Mouse (Mus musculus): ENCODE data around the gene Art5.

Gene Art5

DNA sequence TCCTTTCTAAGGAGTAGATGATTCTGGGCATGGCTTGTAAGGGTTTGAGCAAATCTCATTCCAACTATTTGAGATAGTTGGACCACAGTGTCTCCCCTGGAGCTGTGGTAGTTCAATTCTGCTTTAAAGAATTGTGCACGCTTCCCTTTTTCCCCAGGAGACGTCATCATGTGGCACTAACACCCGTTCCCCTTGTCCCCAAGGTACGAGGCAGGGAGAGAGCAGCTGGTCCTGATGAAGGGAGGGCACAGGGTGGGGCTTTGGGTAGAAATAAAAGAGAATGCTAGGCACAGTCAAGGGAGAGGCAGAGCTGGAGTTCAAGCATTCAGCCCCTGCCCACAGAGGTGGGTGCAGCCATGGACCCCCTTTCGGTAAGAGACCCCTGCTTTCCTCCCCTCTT is 26.5 kb downstream of the Art5 start, which contains the start of gene Trpc2:
Gene Trpc2 (plus strand): TSS at position 301 of the 400 bp plus-strand sequence.
- DNase-seq (ENCODE audit: low read depth, low spot score) = no peak

DNA sequence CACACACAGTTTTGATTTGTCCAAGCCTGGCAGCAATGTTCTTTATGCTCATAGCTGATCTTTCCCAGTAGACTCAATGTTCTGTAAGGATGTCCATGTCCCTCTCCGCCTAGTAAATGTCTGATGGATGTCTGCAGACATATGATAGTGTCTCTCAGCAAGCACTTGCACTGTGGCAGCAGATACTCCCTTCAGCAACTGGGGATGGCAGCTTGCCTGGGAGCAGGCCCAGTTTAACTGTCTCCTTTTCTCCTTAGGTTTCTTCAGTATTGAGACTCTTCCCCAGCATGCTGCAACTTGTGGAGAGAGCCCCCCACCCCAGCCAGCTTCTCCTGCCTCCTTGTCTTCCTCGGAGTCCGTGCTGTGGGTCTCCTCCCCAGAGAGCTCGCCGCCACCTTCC is 27.5 kb downstream of the Art5 start:
- DNase-seq (ENCODE audit: low read depth, low spot score) = no peak

DNA sequence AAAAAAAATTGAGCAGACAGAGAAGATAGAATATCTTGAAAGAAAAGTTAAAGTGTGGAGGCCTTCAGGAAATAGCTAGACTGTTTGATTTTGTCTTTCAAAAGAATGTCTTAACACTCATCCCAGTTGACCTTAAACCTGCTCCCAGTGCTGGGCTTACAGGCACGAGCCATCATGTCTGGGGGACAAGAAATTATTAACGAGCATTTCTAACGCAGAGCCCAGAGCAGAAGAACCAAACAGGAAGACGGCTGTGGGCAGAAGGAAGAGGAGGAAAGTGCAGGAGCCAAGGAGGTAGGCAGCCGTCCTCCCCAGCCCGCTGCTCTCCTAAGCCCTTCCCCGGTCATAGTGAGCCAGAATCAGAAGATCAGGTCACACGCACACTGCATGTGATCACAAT is 29.0 kb downstream of the Art5 start:
- no peak for DNase-seq (ENCODE audit: low read depth, low spot score)

DNA sequence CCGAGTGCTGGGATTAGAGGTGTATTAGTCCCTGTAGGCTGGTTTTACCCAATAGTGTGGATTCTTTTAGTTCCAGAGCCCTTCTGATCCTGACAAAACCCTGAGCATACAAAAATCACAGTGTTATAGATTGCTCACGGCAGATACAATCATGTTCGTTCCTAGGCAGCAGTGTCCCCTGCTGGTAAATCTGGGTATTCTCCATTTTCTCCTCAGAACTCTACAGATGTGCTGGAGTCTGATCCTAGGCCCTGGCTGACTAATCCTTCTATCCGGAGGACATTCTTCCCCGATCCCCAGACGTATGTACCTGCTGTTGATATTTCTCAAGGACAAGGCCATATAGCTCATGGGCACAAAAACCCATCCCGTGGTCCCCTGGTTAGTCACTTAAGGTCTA is 30.8 kb downstream of the Art5 start:
- peak; percentile 73 for DNase-seq (ENCODE audit: low read depth, low spot score)

DNA sequence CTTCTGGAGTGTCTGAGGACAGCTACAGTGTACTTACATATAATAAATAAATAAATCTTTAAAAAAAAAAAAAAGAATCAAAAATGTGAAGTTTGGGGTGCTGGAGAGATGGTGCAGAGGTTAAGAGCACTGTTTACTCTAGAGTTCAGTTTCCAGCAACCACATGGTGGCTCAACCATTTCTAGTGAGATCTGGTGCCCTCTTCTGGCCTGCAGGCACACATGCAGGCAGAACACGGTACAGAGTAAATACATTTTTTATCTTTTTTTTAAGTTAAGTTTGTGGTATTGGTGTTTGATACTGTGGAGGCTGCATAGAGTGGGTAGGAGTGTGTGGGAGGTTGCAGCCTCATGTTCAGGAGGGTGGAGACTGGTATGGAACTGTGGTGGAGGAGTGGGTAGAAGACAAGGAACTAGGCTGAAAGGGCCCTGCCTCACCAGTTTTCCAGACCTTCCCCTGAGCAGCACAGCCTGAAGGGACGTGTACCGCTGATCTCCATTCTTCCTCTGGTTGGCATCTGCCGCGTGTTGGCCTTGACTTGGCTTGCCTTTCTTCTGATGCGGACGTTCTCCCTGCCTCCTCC is 32.5 kb downstream of the Art5 start:
- DNase-seq (ENCODE audit: low read depth, low spot score) = peak; percentile 77

DNA sequence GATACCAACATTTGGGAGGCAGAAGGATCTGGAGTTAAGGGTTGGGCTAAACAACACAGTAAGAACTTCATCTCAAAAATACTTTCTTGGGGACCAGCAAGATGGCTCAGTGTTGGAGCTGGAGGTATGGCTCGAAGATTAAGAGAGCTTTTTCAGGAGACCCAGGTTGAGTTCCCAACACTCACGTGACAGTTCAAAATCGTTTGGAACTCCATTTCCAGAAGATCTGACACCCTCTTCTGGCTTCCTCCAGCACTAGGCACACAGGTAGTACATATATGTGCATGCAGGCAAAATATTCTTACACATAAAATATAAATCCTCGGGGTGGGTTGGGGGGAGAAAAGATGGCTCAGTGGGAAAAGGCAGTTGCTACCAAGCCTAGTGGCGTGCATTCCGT is 42.9 kb downstream of the Art5 start:
- peak; percentile 30 for DNase-seq (ENCODE audit: low read depth, low spot score)

DNA sequence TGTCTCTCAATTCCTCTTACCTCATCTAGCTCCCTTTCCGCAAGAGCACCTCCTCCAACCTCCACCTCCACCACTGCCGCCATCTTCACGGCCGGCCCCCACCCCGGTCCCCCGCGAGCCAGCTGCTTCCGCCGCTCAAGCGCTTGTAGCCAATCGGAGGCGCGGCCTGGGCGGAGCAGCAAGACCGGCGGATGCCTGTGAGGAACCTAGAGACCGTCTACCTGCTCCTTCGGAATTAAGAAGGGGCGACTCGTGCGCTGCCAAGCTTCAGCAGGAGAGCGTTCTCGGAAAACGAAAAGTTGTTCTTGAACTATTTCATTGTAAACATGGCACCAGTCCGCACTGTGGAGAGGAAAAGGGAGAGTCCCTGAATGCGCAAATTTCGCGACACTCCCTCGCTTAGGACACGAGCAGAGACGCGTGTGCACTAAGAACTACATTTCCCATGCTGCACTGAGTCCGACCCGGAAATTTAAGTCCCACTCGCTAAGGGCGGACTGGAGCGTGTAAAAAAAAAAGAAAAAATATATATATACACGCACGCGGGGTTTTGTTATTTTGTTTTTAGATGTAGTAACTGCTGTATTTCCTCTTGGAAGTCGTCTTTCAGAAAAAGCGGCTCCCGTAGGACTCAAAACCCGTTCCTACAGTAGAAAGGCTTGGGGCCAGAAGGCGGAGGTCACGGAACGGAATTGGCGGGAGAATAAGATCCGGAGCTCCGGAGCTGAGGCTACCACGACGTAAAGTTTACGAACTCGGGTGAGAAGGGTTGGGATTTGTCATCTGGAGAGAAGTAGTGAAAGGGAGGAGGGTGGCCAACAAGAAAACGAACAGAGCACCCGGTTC is 44.0 kb downstream of the Art5 start, which contains the start of the genes Rnf121, Xndc1 and Xntrpc:
Gene Rnf121 (minus strand): TSS at position 424 of the 846 bp plus-strand sequence.
Gene Xndc1 (plus strand): TSS at position 466 of the 846 bp plus-strand sequence.
Gene Xntrpc (plus strand): TSS at position 668 of the 846 bp plus-strand sequence.
- DNase-seq (ENCODE audit: low read depth, low spot score) = peak; percentile 97

DNA sequence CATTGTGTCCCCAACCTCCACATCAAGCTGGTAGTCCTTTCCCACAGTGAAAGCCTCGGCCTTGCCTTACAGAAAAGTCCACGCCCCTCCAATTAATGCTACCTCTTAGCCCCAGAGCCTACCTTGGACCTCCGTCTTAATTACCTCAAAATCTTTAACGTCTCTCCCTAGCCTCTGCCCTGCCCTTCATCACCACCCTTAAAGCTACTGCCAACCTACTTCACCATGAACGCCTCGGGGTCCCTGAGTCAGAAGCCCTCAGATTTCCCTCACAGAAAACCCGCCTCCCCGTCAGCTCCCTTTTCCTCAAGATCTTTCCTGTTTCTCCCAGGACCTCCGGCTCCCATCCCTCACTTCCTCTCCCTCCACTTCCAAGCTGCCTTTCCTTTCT is 44.6 kb downstream of the Art5 start:
- DNase-seq (ENCODE audit: low read depth, low spot score) = no peak

DNA sequence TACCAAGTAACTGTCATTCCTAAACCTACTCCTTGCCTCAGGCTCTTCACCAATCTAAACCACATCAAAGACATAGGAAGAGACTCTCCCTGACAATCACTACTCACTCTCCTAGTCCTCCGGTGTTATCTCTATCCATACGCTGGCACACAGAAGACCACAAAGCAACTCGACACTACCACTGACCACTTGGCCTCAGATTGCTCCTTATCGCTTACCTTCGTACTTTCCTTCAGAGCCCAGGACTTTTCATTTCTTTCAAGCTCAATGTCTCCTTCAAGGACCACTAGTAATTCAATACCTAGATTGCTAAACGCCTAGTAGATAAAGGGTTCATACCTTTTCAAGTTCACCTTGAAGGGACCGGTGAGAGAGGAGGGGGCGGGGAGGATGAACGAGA is 45.4 kb downstream of the Art5 start:
- no peak for DNase-seq (ENCODE audit: low read depth, low spot score)

DNA sequence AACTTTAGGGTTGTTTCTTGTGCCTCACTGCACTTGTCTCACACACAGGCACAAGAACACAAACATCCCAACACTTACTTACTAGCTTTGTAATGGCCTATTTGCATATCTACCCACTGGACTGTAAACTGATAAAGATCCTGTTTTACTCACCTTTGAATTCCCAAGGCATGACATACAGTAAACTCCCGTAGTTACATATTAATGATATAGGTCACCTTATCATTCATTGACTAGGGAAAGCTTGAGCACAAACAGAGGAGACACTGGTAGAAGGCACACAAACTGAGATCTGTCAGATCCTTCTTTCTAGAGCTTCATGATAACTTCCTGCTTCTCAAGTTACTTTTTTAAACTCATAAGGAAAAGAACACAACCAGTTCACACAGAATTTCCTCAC is 47.1 kb downstream of the Art5 start:
- DNase-seq (ENCODE audit: low read depth, low spot score) = no peak

DNA sequence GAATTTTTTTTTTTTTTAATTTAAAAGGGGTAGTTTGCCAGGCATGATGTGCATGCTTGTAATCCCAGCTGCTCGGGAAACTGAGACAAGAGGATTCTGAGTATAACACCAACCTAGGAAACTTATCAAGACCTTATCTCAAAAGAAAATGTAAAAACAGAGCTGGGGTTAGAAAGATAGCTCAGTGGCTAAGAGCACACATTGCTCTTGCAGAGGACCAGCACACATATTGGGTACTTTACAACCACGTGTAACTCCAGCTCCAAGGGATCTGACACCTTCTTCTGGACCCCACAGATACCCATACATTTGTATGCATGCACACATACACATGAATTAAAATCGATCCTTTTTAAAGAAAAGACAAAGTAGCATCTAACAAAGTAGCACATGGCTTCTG is 47.9 kb downstream of the Art5 start:
- no peak for DNase-seq (ENCODE audit: low read depth, low spot score)

DNA sequence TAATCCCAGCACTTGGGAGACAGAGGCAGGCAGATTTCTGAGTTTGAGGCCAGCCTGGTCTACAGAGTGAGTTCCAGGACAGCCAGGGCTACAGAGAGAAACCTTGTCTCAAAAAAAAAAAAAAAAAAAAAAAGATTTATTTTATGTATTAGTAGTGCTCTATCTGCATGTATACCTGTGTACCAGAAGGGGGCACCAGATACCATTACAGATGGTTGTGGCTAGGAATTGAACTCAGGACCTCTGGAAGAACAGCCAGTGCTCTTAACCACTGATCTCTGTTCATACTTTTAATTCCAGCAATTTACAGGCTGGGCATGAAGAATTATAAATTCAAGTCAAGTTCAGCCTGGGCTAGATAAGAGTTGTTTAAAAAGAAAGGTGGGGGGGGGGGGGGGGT is 60.8 kb downstream of the Art5 start:
- peak; percentile 55 for DNase-seq (ENCODE audit: low read depth, low spot score)

Measured in R1 (cell line).